Mouse (Mus musculus) left cerebral cortex, adult 11 months (tissue): Measurements from ENCODE around the gene H2-Ab1.

ENCODE experiments used
- DNase-seq: peaks from one replicate; pipeline ENCODE4 v3.0.0; 2022; ENCODE audit warnings: low spot score

H2-Ab1 gene

DNA sequence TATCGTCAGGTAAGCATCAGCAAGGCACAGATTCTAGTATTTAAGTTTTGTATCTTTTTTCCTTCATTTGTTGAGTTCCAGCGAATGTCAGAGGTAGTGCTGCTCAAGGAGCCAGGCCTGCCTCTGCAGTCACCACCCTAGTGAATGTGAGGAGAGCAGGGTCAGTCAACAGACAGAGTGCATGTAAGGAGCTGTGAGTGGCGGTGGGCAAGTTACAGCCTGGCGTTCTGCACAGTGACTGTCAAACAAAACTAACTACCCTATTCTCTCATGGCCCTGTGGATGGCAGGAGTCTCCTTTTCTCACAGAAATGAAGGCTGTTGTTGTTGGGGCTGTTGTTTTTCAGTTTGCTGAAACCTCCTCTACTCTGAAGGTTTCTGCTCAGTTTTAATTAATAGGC, 27.9 kb downstream of the H2-Ab1 start:
- DNase-seq: no peak

GRCm38 (mm10) chr17:34285848-34286247, 28.4 kb downstream of the H2-Ab1 start:
- DNase-seq: no peak

GRCm38 (mm10) chr17:34286501-34286900, 29.0 kb downstream of the H2-Ab1 start:
- no peak for DNase-seq

DNA sequence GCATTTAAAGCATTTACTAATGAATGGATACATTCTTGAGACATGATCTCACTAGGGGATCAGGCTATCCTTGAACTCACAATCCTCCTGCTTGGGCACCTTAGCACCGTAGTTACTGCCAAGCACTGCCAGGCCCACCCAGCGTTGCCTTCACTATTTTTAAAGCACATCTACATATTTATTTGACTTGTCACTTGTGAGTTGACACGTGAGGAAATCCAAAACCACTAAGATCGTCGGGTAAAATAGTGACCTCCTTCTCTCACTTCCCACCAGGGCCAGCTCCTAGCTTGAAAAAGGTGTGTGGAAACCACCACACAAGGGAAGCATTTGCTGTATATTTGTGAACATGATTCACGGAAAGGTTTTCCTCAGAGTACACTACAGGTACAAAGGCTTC, 29.5 kb downstream of the H2-Ab1 start:
- no peak for DNase-seq

- peak; percentile 82 for DNase-seq
These were observed 30.2 kb downstream of the H2-Ab1 start, which contains the start of gene H2-Aa for GRCm38 (mm10) chr17:34287648-34288047. Gene H2-Aa (minus strand): TSS chr17:34287823.

DNA sequence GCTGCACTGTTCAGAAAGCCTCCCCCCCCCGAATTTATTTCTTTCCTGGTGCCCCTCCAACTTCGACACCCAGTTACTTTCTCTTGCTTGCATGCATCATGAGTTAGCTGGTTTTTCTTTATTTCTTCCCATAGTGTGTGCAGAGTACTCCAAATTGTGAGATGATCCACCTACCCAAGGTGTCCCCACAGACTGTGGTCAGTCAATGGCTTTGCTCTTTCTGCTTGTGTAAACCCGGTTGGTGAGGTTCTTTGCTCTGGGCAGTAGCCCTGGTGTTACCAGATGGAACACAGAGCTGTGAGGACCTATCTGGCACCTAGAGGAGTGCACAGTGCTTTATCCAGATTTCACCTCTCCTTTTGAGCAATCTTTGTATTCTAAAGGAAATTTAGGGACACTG, 30.6 kb downstream of the H2-Ab1 start:
- DNase-seq: no peak

- DNase-seq: peak; percentile 61
These were observed 34.1 kb downstream of the H2-Ab1 start for GRCm38 (mm10) chr17:34291609-34292008.

GRCm38 (mm10) chr17:34292570-34292969, 35.1 kb downstream of the H2-Ab1 start:
- DNase-seq: no peak

- DNase-seq: no peak
These were observed 36.0 kb downstream of the H2-Ab1 start for GRCm38 (mm10) chr17:34293533-34293932.

DNA sequence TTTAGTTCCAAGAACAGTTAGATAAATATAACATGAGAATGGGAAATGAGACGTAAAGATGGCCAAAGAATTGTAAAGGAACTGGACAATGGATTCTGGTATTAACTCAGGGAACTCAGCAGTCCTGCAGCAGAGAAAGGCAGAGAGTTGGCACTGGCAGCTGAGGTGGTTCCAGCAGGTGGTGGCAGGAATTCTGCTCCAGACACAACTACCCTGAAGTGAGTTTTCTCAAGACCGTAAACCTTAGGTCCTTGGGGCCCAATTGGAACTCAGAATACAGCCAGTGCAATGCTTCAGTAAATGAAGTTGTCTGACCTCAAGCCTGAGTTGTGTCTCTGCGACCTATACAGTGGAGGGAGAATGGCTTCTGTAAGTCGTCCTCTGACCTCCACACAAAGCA, 36.8 kb downstream of the H2-Ab1 start:
- DNase-seq: no peak

- no peak for DNase-seq
These were observed 37.8 kb downstream of the H2-Ab1 start for GRCm38 (mm10) chr17:34295307-34295706.

DNA sequence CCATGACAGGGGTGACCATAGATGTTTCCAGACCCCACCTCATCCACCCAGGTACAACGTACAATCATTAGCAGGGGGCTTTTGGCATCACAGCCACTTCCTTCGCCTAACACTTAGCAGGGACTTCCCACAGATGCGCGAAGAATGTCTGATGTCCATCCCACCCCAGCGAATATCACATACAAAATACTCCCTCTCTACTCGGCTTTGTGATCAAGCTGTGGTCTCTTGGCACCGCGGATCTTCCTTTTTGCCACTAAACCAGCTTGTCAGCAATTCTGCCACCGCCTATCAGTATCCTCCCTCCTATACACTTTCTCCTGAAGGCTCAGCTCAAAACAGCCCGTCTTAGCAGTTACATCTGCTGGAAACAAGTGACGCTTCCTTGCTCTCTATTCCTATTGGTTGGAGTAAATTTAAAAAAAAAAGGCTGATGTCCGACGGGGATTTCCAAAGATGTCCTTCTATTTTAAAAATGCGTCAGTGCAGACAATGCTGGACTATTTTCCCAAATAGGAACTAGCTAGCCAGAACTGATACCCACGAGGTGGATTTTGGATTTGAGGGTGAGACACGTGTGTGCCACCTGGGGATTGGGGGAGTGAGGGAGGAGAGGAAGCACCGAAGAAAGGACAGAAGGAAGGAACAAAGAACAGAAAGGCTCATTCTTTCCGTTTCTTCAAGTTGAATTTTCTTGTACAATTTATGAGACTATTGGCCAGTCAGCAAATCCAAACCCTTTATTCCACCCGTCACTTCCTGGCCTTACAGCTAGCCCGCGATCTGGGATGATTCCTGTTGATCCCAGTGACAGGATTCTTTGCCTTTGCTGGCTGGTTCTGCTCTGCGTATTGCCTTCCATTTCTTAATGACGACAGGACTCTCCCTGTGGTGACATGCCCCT, 38.7 kb downstream of the H2-Ab1 start:
- peak; percentile 73 for DNase-seq

DNA sequence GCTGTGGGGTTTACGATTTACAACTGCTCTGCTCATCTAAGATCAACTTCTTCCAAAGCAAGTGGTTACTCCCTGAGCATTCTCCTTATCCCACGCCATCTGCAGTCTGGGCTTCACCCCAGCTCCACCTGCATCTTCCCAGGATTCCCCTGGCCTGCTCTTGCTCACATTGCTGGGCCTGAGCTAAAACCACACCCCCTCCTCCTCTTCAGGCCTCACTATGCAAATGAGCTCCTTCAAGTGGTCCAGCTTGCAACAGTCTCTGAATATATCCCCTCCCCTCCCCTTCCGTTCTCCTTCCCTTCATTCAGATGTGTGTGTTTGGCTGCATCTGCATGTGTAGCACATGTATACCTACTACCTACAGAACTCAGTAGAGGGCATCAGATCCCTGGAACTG, 41.9 kb downstream of the H2-Ab1 start:
- no peak for DNase-seq

GRCm38 (mm10) chr17:34300071-34300470, 42.6 kb downstream of the H2-Ab1 start:
- DNase-seq: no peak

GRCm38 (mm10) chr17:34300691-34301566, 43.4 kb downstream of the H2-Ab1 start:
- DNase-seq: no peak

DNA sequence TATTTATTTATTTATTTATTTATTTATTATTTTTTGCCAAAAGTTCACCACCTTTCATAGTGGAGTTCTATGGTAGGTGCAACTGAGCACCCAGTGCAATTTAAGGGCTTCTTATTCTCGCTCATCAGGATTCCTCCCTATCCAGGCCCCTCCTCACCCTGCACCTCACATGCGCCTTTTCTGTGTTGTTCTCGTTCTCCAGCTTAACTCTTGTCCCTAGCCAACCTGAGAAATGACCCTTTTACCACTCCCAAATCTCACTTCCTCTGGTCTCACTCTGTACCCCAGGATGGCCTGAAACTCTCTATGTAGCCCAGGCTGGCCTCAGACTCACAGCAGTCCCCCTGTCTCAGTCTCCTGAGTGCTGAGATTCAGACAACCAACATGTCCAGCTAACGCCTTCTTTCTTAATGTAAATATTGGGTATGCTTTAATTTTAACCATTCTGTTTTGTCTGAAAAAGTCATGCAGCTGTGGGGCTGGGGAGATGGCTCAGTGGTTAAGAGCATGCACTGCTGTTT, 44.2 kb downstream of the H2-Ab1 start:
- DNase-seq: no peak

DNA sequence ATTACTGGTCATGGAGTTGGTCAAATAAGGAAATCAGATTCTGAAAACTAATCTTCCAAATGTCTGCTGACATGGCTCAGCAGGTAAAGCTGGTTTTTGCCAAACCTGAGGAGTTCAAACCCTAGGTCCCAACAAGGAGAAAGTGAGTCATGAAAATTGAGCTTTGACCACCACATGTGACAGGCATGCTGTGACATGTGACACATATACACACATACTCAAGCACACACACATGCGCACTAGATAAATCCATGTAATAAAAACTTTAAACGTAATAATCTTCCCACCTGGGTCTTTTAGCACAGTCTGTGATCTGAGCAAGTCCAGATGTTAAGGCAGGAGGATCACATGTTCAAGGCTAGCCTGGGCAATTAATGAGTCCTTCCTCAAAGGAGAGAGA, 46.3 kb downstream of the H2-Ab1 start:
- DNase-seq: no peak

DNA sequence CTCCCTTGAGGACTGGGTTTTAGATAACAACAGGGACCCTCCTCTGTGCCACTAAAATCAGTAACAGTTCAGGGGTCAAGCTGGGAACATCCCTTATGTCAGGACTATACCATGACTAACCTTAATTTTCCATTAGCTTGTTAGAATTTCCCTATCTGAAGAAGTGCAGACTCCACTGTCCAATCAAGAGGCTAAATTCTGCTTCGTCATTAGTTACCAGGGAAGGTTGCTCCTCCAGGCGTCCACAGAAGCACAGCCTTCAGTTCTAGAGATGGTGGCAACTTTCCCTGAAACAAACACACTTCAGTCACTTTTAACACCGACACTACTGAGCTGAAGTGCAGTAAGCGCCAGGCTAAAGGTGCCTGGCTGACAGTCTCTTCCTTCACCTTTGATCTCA, 47.3 kb downstream of the H2-Ab1 start:
- peak; percentile 80 for DNase-seq

GRCm38 (mm10) chr17:34305380-34306030, 48.0 kb downstream of the H2-Ab1 start, which contains the start of gene H2-Eb1:
Gene H2-Eb1 (plus strand): TSS chr17:34305867.
- peak; percentile 85 for DNase-seq

- DNase-seq: no peak
These were observed 48.9 kb downstream of the H2-Ab1 start for GRCm38 (mm10) chr17:34306407-34306806.

GRCm38 (mm10) chr17:34307216-34307615, 49.7 kb downstream of the H2-Ab1 start:
- DNase-seq: no peak

DNA sequence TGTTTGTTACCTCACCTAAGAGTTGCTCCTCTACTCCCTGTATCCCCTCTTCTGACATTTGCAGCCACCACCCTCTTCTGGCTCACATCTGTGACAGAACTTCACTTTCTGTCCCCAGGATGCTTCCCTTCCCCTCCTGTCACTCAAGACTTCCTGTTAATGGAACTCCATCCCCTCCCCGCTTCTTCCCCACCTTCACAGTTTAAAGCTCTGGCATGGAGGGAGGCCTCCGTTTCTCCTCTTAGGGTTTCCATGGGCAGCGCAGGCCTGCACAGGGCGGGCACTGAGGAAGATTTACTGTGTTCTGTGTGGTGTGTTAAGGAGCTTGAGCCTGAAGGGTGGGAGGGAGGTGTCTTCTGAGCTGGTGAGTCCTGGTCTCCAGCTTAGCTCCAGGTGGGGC, 50.7 kb downstream of the H2-Ab1 start:
- DNase-seq: no peak
